Mouse (Mus musculus) left cerebral cortex, postnatal 14 days (tissue): ENCODE data around the gene Tpra1. TPM values are rescaled to one million over a fixed set of nuclear protein-coding genes. Genes with fewer than 3 reads are reported as not detected.
A peak's percentile ranks its signal among the peaks of the same experiment; 100 is the strongest.

Source experiments
- DNase-seq, 2 experiments: peaks; one replicate each; pipeline ENCODE4 v3.0.0; 2021 to 2022; ENCODE audit warnings: low spot score in 2 of 2, mixed read lengths in 1 of 2
- intact Hi-C: fragments of 180-260 bp; cut with DNase I; formaldehyde crosslinking; loops from one replicate; pipeline ENCODE4 v1.15.1; 2025
- total RNA-seq, 2 experiments: library from RNA; stranded (reverse); gene quantifications; 2 replicates each; pipeline ENCODE4 v1.2.3; 2021

Gene Tpra1
- total RNA-seq, 2 experiments from 2014 or later = 39.7 to 45.2 TPM

DNA sequence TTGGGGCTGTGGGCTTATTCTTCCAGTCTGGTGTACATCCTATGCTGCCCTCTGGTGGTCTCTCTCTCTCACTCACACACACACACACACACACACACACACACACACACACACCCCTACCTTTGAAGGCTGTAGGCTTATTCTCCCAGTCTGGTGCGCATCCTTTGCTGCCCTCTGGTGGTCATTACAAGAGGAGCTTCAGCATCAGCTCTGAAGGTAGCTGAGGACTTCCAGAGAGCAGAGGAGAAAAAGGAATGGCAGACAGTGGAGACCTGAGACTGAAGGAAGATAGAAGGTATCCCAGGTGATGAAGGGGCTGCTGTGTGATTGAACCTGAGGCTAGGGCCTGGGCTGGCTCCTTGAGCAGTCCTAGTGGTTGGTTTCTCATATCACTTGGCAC is 14.1 kb downstream of the Tpra1 start:
- peak; percentile 75 to 89 for DNase-seq
- intact Hi-C loops = no loop called here

DNA sequence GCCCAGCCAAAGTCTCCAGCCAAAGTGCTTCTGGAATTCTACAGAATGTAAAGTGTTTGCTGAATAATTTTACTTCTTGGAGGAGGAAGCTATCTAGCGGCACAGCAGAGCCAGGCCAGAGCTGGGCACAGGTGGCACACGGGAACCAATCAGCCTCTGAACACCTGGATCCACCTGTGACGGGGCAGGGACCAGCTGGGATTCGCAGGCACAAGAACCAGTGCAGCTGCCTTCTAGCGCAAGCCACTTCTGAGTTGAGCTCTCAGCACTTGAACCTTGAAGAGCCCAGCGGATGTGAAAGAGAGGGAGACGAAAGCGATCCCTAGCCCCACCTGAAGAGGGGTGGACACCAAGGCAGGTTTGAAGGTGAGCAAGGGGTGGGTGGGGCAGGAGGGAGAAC is 16.8 kb downstream of the Tpra1 start:
- intact Hi-C loops = no loop called here
- no peak for DNase-seq

DNA sequence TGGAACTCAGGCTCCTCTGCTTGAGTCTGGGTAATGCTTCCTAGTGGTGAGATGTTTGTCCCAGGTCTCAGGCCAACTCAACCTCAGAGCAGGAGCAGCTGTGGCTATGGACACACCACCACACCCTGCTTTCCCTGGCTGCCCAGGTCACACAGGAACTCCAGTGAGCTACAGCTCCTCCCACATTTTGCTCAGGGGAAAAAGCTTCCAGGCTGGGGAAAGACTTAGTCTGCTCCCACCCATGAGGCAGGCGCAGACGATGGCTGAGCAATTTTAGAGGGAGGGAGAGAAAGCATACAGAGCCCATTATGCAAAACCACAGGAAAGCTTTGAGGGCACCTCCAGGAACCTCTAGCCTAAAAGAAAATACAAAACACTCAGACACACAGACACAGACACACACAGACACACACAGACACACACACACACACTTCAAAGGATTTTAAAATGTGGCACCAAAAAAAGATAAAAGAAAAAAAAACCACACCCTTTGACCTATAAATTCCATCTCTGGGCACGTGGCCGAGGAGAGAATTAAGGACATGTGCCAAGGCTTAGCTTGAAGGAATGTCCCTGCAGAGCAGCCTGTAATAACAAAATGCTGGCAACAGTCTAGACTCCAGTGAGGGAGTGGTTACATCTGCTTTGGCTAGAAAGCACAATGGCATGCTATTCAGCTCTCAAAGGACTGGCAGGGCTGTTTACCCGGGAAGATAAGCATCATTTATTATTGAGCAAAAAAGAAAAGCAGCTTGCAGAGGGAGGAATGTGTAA is 22.6 kb downstream of the Tpra1 start:
- intact Hi-C loops = loop anchor here (5.0 kb wide), 2 partner anchors 543 to 628 kb away; no protein-coding TSS in a partner anchor
- DNase-seq = peak in 1 of 2 experiments; percentile 60

GRCm38 (mm10) chr6:88925640-88926205 is 23.7 kb downstream of the Tpra1 start:
- DNase-seq = no peak

GRCm38 (mm10) chr6:88926870-88927269 is 24.8 kb downstream of the Tpra1 start:
- intact Hi-C loops = loop anchor here (5.0 kb wide), 2 partner anchors 540 to 625 kb away; no protein-coding TSS in a partner anchor

More at GRCm38 (mm10) chr6:88925640-88926205, 23.7 kb downstream of the Tpra1 start:
- intact Hi-C loops = loop anchor here (5.0 kb wide), 2 partner anchors 542 to 627 kb away; no protein-coding TSS in a partner anchor

DNA sequence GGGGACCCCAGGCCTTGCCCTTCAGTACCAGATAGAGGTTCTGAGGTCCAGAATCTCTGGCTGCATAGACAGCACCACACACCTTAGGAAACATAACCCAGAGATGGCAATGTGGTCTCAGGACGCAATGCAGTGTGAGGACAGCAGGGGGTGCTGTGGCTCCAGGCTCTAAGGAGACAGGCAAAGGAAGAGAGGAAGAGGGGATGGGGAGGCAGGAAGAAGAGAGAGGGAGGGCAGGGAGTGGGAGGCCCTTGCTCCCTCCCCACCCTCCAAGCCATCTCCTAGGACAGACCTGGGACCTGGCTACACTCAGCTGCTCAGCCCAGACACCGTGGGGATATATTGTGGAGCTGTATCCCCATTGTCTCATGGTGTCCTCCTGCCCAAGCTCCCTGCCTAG is 25.5 kb downstream of the Tpra1 start:
- intact Hi-C loops = loop anchor here (5.0 kb wide), 2 partner anchors 540 to 625 kb away; no protein-coding TSS in a partner anchor
- DNase-seq = peak; percentile 87

More at GRCm38 (mm10) chr6:88926870-88927269, 24.8 kb downstream of the Tpra1 start:
- DNase-seq = no peak

GRCm38 (mm10) chr6:88928026-88928425 is 26.0 kb downstream of the Tpra1 start:
- intact Hi-C loops = loop anchor here (5.0 kb wide), 2 partner anchors 539 to 624 kb away; no protein-coding TSS in a partner anchor
- DNase-seq = no peak

GRCm38 (mm10) chr6:88928576-88928975 is 26.5 kb downstream of the Tpra1 start:
- intact Hi-C loops = loop anchor here (5.0 kb wide), 2 partner anchors 539 to 624 kb away; no protein-coding TSS in a partner anchor
- no peak for DNase-seq

DNA sequence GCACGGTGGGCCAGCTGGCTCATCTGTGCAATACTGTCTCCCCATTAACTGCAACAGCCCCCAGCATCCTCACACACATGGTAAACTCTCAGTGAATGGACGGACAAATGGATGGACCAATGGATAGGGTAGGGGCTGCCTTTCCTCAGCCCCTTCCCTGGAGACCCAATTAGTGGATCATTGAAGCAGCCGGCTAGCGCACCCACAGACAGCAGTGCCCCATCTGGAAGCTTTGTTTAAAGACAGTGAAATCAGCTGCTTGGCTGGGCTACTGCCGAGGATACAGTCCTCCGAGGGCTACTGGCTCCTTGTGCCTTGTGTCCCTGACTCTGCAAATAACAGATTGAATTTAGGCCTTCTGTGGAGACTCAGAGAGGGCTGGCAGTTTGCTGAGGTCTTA is 27.4 kb downstream of the Tpra1 start:
- intact Hi-C loops = loop anchor here (5.0 kb wide), 2 partner anchors 538 to 623 kb away; no protein-coding TSS in a partner anchor
- DNase-seq = no peak

- no peak for DNase-seq
- intact Hi-C loops = loop anchor here (10.0 kb wide), 1 partner anchor 315 kb away; no protein-coding TSS in a partner anchor
These were observed 28.0 kb downstream of the Tpra1 start for GRCm38 (mm10) chr6:88930049-88930448.

GRCm38 (mm10) chr6:88931449-88931848 is 29.4 kb downstream of the Tpra1 start:
- DNase-seq = no peak
- intact Hi-C loops = loop anchor here (10.0 kb wide), 1 partner anchor 313 kb away; no protein-coding TSS in a partner anchor

DNA sequence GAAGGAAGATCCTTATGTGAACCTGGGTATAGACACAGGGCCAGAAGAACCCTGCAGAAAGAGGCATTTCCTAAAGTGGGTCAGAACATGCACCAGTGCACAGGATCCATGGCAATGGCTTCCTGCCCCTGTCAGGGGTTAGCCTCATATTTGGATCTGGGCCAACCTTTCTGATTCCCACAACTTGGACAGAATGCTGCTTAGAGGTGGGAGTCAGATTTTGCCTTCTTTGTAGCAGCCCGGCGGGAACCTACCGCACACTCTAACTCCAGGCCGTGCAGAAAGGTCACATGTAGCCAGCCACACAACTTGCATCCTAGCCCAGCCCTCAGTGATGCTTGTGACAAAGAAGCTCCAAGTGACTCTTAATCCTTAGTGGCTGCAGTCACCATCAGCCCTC is 32.1 kb downstream of the Tpra1 start:
- intact Hi-C loops = loop anchor here (2.0 to 10.0 kb wide), 2 partner anchors 311 to 701 kb away; no protein-coding TSS in a partner anchor
- no peak for DNase-seq

- intact Hi-C loops = loop anchor here (2.0 to 10.0 kb wide), 5 partner anchors 37 to 700 kb away; partner anchors contain the start of gene Plxna1
- peak in 1 of 2 experiments; percentile 65 for DNase-seq
These were observed 32.8 kb downstream of the Tpra1 start for GRCm38 (mm10) chr6:88934816-88935215.

- peak in 1 of 2 experiments; percentile 76 for DNase-seq
- intact Hi-C loops = loop anchor here (2.0 to 10.0 kb wide), 5 partner anchors 36 to 699 kb away; partner anchors contain the start of gene Plxna1
These were observed 33.8 kb downstream of the Tpra1 start for GRCm38 (mm10) chr6:88935735-88936276.

DNA sequence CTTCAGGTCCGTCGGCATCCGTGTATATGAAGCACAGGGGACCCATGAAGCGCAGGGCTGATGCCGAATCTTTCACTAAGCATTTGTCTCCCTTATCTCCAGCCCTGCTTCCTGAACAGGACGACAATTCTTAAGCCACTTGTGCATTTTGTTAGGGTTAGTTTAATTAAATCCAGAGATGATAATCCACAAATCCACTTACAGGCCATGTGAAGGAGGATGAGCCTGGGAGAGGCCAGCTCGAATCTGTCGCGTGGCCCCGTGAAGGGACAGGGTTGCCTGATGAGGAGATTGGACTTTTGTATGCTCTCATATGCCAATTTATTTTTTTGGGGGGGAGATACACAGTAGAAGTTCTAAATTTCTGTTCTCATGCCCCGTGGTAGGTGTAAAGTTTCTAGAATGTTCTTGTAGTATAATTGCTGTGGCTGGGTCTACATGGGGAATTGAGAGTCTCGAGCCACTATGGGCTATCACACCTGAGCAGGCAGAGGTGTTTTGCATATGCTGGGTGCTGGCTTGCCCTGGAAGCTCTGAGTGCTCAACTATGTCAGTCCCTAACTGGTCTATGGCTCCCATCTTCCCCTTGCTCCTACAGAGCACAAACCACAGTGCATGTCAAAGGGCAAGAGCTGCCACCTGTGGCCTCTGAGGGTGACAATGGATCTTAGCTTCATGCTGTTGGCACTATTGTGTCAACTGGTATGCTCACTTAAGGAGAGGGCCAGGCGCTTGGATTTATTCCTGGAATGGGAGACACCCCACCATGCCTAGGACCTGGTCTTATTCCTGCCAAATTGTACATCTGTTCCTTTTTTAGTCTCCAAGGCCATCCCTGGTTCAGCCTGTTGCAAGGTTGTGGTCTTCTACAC is 34.5 kb downstream of the Tpra1 start:
- intact Hi-C loops = loop anchor here (5.0 to 10.0 kb wide), 4 partner anchors 36 to 426 kb away; partner anchors contain the start of gene Plxna1
- no peak for DNase-seq

DNA sequence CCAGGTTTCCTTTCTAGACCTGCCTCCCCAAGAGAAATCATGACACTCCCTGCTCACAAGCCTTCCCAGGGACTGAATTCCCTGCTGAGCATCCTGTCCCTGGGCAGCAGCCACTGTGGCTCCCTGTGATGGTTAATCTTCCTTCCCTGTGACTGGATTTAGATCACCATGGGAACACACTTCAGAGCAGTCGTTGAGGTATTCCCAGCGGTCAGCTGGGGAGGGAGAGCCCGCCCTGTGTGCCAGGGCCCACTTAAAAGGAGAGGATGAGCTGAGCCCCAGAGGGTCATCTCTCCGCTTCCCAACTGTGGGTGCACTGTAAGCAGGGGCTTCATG is 35.1 kb downstream of the Tpra1 start:
- DNase-seq = no peak
- intact Hi-C loops = loop anchor here (5.0 to 10.0 kb wide), 4 partner anchors 35 to 425 kb away; partner anchors contain the start of gene Plxna1

DNA sequence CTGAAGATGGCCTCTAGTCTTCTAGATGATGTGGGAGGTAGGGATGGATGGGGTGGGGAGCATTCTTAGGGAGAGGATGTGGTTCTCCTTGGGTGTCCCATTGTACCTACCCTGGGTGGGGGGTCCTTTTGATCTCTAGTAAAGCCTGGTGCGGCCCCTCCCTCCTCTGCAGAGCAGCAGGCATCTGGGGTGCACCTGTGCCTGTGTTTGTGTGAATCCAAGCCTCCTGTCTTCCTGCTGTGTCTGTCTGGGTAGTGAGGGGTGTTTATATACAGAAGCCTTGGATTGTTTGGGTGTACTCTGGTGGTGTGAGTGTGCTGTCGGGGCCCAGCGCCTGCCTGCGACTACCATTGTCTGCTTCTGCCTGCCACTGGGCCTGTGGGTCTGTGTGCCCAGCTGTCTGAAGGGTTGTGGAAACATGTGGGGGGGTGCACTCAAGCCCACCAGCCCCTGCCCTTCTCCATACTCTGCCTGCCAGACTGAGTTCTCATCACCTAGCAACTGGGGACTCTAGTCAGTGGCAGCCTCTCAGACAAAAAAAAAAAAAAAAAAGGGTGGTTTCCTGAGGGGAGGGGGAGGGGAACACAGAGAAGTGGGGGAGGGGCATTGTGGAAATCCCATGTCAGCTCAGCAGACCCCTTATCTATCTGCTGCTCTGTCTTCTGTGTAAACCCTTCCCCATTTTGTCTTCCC is 36.1 kb downstream of the Tpra1 start:
- DNase-seq = no peak
- intact Hi-C loops = loop anchor here (5.0 to 10.0 kb wide), 4 partner anchors 34 to 424 kb away; partner anchors contain the start of gene Plxna1

DNA sequence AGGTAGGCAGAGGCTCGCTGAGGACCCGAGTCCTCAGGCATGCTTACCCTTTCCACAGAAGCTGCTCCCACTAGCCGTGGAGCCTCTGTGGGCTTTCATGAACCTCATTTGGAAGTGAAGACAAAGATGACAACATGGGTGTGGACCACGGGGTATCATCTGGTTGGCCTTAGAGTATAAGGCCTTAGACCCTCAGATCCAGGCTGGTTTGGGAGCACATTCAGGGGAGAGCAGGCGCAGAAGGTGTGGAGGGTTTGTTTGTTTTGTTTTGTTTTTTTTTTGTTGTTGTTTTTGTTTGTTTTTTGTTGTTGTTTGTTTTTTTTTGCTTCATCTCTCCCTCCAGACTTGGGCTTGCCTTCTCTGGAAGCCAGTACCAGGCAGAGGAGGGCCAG is 36.6 kb downstream of the Tpra1 start:
- intact Hi-C loops = loop anchor here (5.0 to 10.0 kb wide), 4 partner anchors 34 to 424 kb away; partner anchors contain the start of gene Plxna1

More for the DNA sequence above, 36.6 kb downstream of the Tpra1 start:
- DNase-seq = no peak
